Mouse (Mus musculus): ENCODE data around the gene Olfr1339. TPM values are rescaled to one million over a fixed set of nuclear protein-coding genes. Genes with fewer than 3 reads are reported as not detected.

The Olfr1339 gene
- not detected in 2 replicates for polyA plus RNA-seq (2012)

GRCm38 (mm10) chr4:118731875-118732274 is at the start of gene Olfr1339:
Gene Olfr1339 (plus strand): TSS chr4:118732175.
- no peak for TF ChIP-seq GATA1 (IDR thresholded peaks at IDR 0.05; ENCODE audit: low read length)

- no peak for TF ChIP-seq GATA1 (IDR thresholded peaks at IDR 0.05; ENCODE audit: low read length)
These were observed 44.9 kb upstream of the Olfr1339 start for GRCm38 (mm10) chr4:118687086-118687485.

GRCm38 (mm10) chr4:118692412-118692973 is 39.5 kb upstream of the Olfr1339 start, which contains the start of gene Olfr1342:
Gene Olfr1342 (minus strand): TSS chr4:118692756.
- no peak for TF ChIP-seq GATA1 (IDR thresholded peaks at IDR 0.05; ENCODE audit: low read length)

- no peak for TF ChIP-seq GATA1 (IDR thresholded peaks at IDR 0.05; ENCODE audit: low read length)
These were observed 38.2 kb upstream of the Olfr1339 start for GRCm38 (mm10) chr4:118693812-118694211.

- no peak for TF ChIP-seq GATA1 (IDR thresholded peaks at IDR 0.05; ENCODE audit: low read length)
These were observed 28.8 kb upstream of the Olfr1339 start, which contains the start of gene Olfr1341 for GRCm38 (mm10) chr4:118703223-118703622. Gene Olfr1341 (plus strand): TSS chr4:118703523.

GRCm38 (mm10) chr4:118708086-118708485 is 23.9 kb upstream of the Olfr1339 start:
- no peak for TF ChIP-seq GATA1 (IDR thresholded peaks at IDR 0.05; ENCODE audit: low read length)

- no peak for TF ChIP-seq GATA1 (IDR thresholded peaks at IDR 0.05; ENCODE audit: low read length)
These were observed 20.3 kb upstream of the Olfr1339 start for GRCm38 (mm10) chr4:118711656-118712055.

GRCm38 (mm10) chr4:118719838-118720237 is 12.1 kb upstream of the Olfr1339 start, which contains the start of gene Olfr1340:
Gene Olfr1340 (plus strand): TSS chr4:118720138.
- TF ChIP-seq GATA1 (IDR thresholded peaks at IDR 0.05; ENCODE audit: low read length): no peak

GRCm38 (mm10) chr4:118721742-118722483 is 10.1 kb upstream of the Olfr1339 start:
- no peak for TF ChIP-seq GATA1 (IDR thresholded peaks at IDR 0.05; ENCODE audit: low read length)

- TF ChIP-seq GATA1 (IDR thresholded peaks at IDR 0.05; ENCODE audit: low read length): no peak
These were observed 7.6 kb downstream of the Olfr1339 start for GRCm38 (mm10) chr4:118739574-118739973.

- TF ChIP-seq GATA1 (IDR thresholded peaks at IDR 0.05; ENCODE audit: low read length): no peak
These were observed 9.2 kb downstream of the Olfr1339 start for GRCm38 (mm10) chr4:118740988-118741698.

- no peak for TF ChIP-seq GATA1 (IDR thresholded peaks at IDR 0.05; ENCODE audit: low read length)
These were observed 9.9 kb downstream of the Olfr1339 start for GRCm38 (mm10) chr4:118741881-118742280.

GRCm38 (mm10) chr4:118758637-118759036 is 26.7 kb downstream of the Olfr1339 start, which contains the start of gene Olfr1338:
Gene Olfr1338 (minus strand): TSS chr4:118758737.
- no peak for TF ChIP-seq GATA1 (IDR thresholded peaks at IDR 0.05; ENCODE audit: low read length)

GRCm38 (mm10) chr4:118782486-118782885 is 50.5 kb downstream of the Olfr1339 start, which contains the start of gene Olfr1337:
Gene Olfr1337 (minus strand): TSS chr4:118782586.
- TF ChIP-seq GATA1 (IDR thresholded peaks at IDR 0.05; ENCODE audit: low read length): no peak

Other genes with a start within 250 kb of the Olfr1339 start
- gene Tie1, start 242.1 kb upstream of the Olfr1339 start, polyA plus RNA-seq (2012): not detected in 2 replicates
- gene 2610528J11Rik, start 205.2 kb upstream of the Olfr1339 start, polyA plus RNA-seq (2012): not detected in 2 replicates
- not detected in 2 replicates for gene Tmem125, start 188.1 kb upstream of the Olfr1339 start, polyA plus RNA-seq (2012)
- gene Cfap57, start 111.4 kb upstream of the Olfr1339 start, polyA plus RNA-seq (2012): not detected in 2 replicates
- 35.5 and 59.2 TPM in 2 replicates for gene Ebna1bp2, start 111.4 kb upstream of the Olfr1339 start, polyA plus RNA-seq (2012)
- gene Olfr62, start 73.2 kb upstream of the Olfr1339 start, polyA plus RNA-seq (2012): not detected in 2 replicates
- gene Olfr1342, start 39.4 kb upstream of the Olfr1339 start, polyA plus RNA-seq (2012): not detected in 2 replicates
- not detected in 2 replicates for gene Olfr1341, start 28.7 kb upstream of the Olfr1339 start, polyA plus RNA-seq (2012)
- not detected in 2 replicates for gene Olfr1340, start 12.0 kb upstream of the Olfr1339 start, polyA plus RNA-seq (2012)
- gene Olfr1338, start 26.6 kb downstream of the Olfr1339 start, polyA plus RNA-seq (2012): not detected in 2 replicates
- gene Olfr1337, start 50.4 kb downstream of the Olfr1339 start, polyA plus RNA-seq (2012): not detected in 2 replicates
- not detected in 2 replicates for gene Olfr1335, start 77.8 kb downstream of the Olfr1339 start, polyA plus RNA-seq (2012)
- not detected in 2 replicates for gene Olfr1333, start 104.1 kb downstream of the Olfr1339 start, polyA plus RNA-seq (2012)
- gene Olfr1331, start 132.5 kb downstream of the Olfr1339 start, polyA plus RNA-seq (2012): not detected in 2 replicates
- gene Olfr1330, start 156.4 kb downstream of the Olfr1339 start, polyA plus RNA-seq (2012): not detected in 2 replicates
- gene Olfr1329, start 185.3 kb downstream of the Olfr1339 start, polyA plus RNA-seq (2012): not detected in 2 replicates
- not detected in 2 replicates for gene Olfr1328, start 206.4 kb downstream of the Olfr1339 start, polyA plus RNA-seq (2012)
- not detected in 2 replicates for gene Lao1, start 229.4 kb downstream of the Olfr1339 start, polyA plus RNA-seq (2012)

All from G1E-ER4 (cell line).